Mouse (Mus musculus) spleen, postnatal 36 days (tissue): Measurements from ENCODE around the gene Map2k6.

Experiments used
- DNase-seq, 2 experiments: peaks; one replicate each; pipeline ENCODE4 v3.0.0; 2022; ENCODE audit warnings: low spot score in 2 of 2, mixed read lengths in 1 of 2

The Map2k6 gene

DNA sequence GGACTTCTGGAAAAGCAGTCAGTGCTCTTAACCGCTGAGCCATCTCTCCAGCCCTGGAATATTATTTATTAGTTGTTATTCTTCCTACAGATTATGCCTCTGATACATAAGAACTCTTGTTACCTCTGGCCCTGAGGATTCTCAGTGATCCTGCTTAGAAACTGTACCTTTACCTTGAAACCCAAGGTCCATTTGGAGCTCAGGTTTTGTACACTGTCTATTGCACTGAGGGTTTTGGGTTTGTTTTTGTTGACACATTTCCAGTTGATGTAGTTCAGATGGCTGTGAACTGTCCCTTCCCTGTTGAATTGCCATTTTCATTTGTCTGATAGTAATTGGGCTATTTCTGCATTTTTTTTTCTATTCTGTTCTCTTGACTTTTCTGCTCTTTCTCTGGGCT is 85.5 kb downstream of the Map2k6 start:
- no peak for DNase-seq

DNA sequence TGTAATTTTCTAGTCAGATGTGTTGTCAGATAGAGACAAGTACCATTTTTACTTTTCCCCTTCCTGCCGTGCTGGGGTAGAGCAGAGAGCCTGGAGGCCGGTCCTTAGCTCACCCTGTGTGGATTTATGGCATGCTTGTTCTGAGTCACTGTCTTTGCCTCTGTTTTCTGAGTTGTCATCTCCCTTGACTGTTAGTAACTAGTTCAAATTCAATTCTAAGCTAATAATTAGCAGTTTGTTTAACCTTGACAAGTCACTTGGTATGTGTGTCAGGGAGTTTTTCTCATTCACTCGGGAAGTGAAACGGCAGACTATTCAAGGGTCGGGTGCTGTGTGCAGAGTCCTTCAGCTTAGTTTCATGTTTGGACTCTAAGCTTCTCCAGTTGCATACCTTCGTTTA is 86.2 kb downstream of the Map2k6 start:
- DNase-seq = no peak

GRCm38 (mm10) chr11:110487796-110488195 is 88.9 kb downstream of the Map2k6 start:
- DNase-seq = no peak

- DNase-seq = no peak
These were observed 89.4 kb downstream of the Map2k6 start for GRCm38 (mm10) chr11:110488301-110488700.

DNA sequence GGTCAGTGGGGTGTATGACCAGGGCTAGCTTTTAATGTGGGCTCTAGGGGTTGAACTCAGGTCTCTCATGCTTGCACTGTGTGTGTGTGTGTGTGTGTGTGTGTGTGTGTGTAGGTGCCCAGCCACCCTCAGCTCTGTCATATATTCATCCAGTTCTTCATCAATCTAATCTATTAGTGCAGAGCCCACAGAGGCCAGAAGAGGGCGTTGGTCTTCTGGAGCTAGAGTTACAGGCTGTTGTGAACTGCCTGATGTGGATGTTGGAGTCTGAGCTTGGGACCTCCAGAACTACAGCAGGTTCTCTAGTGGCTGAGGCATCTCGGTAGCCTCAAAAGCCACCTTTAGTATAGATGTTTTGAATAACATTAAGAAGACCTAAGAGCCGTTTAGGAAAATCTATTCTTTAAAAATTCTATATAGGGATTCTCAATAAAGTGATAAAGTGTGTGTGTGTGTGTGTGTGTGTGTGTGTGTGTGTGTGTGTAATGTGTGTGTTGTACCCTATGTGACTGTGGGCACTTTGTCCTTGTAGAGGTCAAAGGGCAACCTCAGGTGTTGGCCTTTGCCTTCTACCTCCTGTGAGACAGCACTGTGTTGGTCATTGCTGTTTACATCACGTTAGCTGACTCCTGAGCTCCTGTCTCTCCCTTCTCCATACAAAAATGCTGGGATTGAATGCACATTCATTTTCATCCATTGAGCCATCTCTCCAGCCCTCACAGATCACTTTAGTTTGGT is 96.6 kb downstream of the Map2k6 start:
- DNase-seq = no peak

DNA sequence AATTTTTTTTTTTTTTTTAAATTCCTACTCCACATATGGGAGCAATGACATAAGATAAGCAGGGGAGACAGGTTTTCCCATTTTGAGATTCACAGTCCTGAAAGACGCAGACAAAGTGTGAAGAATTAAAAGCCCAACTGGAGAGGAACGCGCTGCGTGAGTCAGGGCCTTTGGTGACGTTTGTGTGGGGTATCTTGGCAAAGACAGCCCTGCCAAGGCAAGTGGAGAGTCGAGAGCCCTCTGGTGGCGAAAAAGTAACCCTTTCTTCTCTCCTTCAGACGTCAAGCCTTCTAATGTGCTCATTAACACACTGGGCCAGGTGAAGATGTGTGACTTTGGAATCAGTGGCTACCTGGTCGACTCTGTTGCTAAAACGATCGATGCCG is 97.1 kb downstream of the Map2k6 start:
- DNase-seq = peak; percentile 14 to 33

DNA sequence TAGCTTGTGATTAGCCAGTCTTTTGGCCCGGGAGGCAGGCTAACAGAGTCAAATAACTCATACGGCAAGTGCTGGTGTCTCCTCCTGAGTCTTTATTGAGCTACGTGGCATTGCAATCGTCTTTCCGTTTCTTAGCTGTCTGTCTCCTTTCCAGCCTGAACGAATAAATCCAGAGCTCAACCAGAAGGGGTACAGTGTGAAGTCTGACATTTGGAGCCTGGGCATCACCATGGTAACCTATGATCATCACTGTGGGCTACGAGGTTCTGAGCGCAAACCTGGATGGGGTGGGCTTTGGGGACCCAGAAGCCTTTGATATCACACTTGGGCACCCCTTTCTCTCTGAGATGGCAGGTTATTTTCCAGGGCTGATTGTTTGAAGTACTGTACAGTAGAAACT is 98.8 kb downstream of the Map2k6 start:
- no peak for DNase-seq

DNA sequence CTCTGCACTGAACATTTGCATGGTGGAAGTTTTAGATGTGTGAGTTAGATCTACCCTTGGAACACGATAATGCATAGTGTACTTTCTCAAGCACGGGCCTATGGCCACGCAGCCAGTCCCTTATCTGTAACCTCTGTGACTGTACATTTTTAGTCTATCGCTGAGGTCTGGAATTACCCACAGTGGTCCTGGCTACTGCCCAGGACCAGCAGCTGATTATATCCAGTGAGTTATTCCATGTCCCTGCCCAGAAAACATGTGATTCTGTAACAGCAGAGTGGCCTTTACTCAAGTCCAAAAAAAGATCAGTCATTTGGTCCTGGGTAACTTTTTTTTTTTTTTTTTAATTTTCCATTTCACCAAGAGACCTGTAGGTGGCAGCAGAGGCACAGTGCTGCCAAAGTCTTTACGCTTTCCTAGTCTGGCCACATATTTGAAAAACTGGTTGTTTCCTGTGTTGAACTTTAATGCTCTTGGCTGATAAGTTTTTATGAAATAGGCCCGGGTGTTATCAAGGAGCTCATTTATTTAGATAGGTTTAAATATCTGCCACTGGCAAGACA is 99.8 kb downstream of the Map2k6 start:
- peak in 1 of 2 experiments; percentile 26 for DNase-seq

- no peak for DNase-seq
These were observed 104.2 kb downstream of the Map2k6 start for GRCm38 (mm10) chr11:110502937-110503670.

- DNase-seq = no peak
These were observed 112.5 kb downstream of the Map2k6 start for GRCm38 (mm10) chr11:110511466-110511865.

GRCm38 (mm10) chr11:110518648-110519047 is 119.7 kb downstream of the Map2k6 start:
- DNase-seq = no peak

DNA sequence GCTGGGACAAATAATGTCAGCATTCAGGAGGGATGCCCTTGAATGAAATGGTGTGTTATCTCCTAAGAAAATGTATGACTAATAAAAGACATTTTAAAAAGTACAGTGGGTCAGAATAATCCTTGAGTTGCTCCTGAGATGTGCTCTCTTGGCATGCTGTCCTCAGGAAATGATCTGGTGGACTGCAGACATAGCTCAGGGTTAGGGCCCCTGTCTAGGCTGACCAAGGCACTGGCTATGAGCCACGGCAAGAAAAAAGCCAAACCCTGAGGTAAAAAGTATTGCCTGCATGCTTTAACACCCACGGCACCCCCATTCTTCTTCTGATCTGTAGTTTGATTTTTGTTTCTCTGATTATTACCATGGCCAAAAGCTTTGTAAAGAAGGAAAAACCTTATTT is 124.0 kb downstream of the Map2k6 start:
- no peak for DNase-seq

DNA sequence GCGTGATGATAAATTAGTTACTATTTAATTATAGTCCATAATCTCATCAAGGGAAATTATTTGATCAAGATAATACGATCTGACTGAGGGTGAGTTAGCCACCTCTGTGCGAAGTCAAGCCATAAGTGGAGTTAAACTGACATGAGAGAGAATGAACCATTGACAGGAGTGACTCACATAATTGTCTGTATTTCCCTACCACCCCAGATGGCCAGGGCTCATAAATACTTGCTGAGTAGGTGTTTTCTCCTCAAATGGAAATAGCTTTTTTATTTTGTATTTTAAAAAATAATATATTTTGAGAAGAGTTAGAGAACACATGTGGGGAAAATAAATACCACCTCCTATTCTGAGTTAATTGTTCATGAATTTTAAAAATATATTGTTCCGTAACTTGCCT is 127.2 kb downstream of the Map2k6 start:
- DNase-seq = no peak

DNA sequence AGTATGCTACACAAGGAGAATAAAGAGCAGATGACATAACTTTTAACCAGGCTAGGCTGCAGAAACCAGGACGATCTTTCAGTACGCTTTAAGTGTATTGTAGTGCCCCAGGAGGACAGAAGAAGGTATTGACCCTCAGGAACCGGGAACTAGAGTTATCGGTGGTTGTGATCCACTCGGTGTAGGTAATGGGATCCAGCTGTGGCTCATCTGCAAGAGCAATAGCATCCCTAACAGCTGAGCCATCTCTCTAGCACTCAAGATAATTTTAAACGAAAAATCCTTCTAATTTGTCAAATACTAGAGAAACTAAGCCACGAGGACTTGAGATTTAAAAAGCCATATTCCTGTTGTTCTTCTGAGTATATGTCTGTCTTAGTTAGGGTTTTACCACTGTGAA is 132.2 kb downstream of the Map2k6 start:
- DNase-seq = no peak

DNA sequence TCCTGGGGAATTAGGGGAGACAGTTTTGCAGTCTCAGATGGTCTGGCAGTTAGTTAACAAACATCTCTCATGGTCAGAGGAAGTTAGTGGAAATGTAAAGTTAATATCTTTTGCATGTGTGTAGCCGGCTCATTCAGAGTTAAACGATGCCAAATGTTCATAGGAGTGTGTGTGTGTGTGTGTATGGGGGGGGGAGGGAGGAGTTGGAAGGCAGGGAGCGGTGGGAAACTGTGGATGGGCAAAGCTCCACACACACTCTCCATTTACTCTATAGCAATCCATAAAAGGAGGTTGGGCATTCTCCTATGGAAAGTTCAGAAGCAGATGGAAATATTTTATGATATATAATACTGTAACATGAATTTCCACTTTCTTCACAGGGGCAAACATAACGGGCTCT is 135.9 kb downstream of the Map2k6 start:
- DNase-seq = no peak

GRCm38 (mm10) chr11:110536533-110536932 is 137.6 kb downstream of the Map2k6 start:
- no peak for DNase-seq

- DNase-seq = peak; percentile 23 to 49
These were observed 138.7 kb downstream of the Map2k6 start for GRCm38 (mm10) chr11:110537602-110538001.

GRCm38 (mm10) chr11:110538206-110538605 is 139.3 kb downstream of the Map2k6 start:
- DNase-seq = peak in 1 of 2 experiments; percentile 6

- no peak for DNase-seq
These were observed 143.0 kb downstream of the Map2k6 start for GRCm38 (mm10) chr11:110541933-110542332.

- no peak for DNase-seq
These were observed 145.7 kb downstream of the Map2k6 start for GRCm38 (mm10) chr11:110544419-110545210.

DNA sequence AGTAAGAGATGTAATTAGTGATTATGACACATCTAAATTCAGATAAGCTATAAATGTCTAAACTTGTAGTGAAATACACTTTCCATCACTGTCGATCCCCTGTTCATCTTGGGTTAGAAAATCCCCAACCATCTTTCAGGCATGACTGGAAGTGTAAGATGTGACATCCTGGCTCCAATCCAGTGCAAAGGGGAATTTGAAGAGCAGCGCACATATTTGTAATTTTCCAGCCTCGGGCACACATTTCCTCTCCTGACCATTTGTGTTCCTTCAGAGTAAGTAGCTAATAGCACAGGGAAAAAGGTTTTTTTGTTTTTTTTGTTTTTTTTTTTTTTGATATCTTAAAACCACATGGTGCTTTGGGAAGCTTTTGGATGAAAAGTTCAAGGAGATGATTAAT is 146.5 kb downstream of the Map2k6 start:
- peak in 1 of 2 experiments; percentile 5 for DNase-seq

GRCm38 (mm10) chr11:110551471-110551967 is 152.6 kb downstream of the Map2k6 start:
- DNase-seq = no peak
